Mouse (Mus musculus): Measurements from ENCODE around the gene Map2k7.

- TF ChIP-seq CTCF (IDR thresholded peaks at IDR 0.05; ENCODE audit: borderline replicate concordance, extremely low read depth, insufficient read depth, insufficient read length) (no peak), POLR2A (IDR thresholded peaks at IDR 0.05; ENCODE audit: borderline replicate concordance, extremely low read depth, insufficient read depth, insufficient read length, poor library complexity, severe bottlenecking) (no peak)
Measured at GRCm38 (mm10) chr8:4226323-4226722, 12.2 kb upstream of the Map2k7 start.

Data from brain, embryonic 14.5 days (tissue).